Mouse (Mus musculus): ENCODE results near the gene 2010111I01Rik. TPM values are rescaled to one million over a fixed set of nuclear protein-coding genes. Genes with fewer than 3 reads are reported as not detected.
A peak's percentile ranks its signal among the peaks of the same experiment; 100 is the strongest.

The 2010111I01Rik gene
- total RNA-seq, 2 experiments from 2014 or later, result 89.8 to 91.4 TPM

- no peak for TF ChIP-seq CTCF (conservative IDR thresholded peaks at IDR 0.05)
- no peak overlapping the region for H3K4me3 ChIP-seq
- H3K27ac ChIP-seq, result peak overlapping the region; percentile 28; the same call in 1 of the 2 replicates
- no peak for DNase-seq (ENCODE audit: low spot score in 2 of 2)
Measured at GRCm38 (mm10) chr13:63236159-63236893, 271.6 kb downstream of the 2010111I01Rik start.

- no peak for TF ChIP-seq CTCF (conservative IDR thresholded peaks at IDR 0.05)
Measured at GRCm38 (mm10) chr13:63238045-63238444, 273.4 kb downstream of the 2010111I01Rik start.

GRCm38 (mm10) chr13:63239301-63239804 is 274.7 kb downstream of the 2010111I01Rik start:
- TF ChIP-seq CTCF (conservative IDR thresholded peaks at IDR 0.05), result no peak
- H3K4me3 ChIP-seq, result peak overlapping the region; percentile 77
- peak overlapping the region; percentile 96 for H3K27ac ChIP-seq
- DNase-seq (ENCODE audit: low spot score in 2 of 2), result no peak

More at GRCm38 (mm10) chr13:63238045-63238444, 273.4 kb downstream of the 2010111I01Rik start:
- H3K27ac ChIP-seq, result no peak overlapping the region
- DNase-seq (ENCODE audit: low spot score in 2 of 2), result no peak
- no peak overlapping the region for H3K4me3 ChIP-seq

- peak; percentile 57 to 72 for DNase-seq (ENCODE audit: low spot score in 2 of 2)
- peak overlapping the region; percentile 96 for H3K27ac ChIP-seq
- H3K4me3 ChIP-seq, result peak overlapping the region; percentile 77
- TF ChIP-seq CTCF (conservative IDR thresholded peaks at IDR 0.05), result no peak
Measured at GRCm38 (mm10) chr13:63239877-63240671, 275.4 kb downstream of the 2010111I01Rik start.

GRCm38 (mm10) chr13:63240835-63241234 is 276.1 kb downstream of the 2010111I01Rik start:
- Histone ChIP-seq H3K27ac (peak overlapping the region; percentile 96), H3K4me3 (peak overlapping the region; percentile 77)
- DNase-seq (ENCODE audit: low spot score in 2 of 2), result peak in 1 of 2 experiments; percentile 57
- no peak for TF ChIP-seq CTCF (conservative IDR thresholded peaks at IDR 0.05)

GRCm38 (mm10) chr13:63241665-63242064 is 277.0 kb downstream of the 2010111I01Rik start:
- Histone ChIP-seq H3K4me3 (peak overlapping the region; percentile 77), H3K27ac (peak overlapping the region; percentile 96)
- DNase-seq (ENCODE audit: low spot score in 2 of 2), result no peak
- no peak for TF ChIP-seq CTCF (conservative IDR thresholded peaks at IDR 0.05)

- Histone ChIP-seq H3K4me3 (peak overlapping the region; percentile 77), H3K27ac (peak overlapping the region; percentile 96)
- no peak for TF ChIP-seq CTCF (conservative IDR thresholded peaks at IDR 0.05)
- DNase-seq (ENCODE audit: low spot score in 2 of 2), result no peak
Measured at GRCm38 (mm10) chr13:63242401-63243192, 277.9 kb downstream of the 2010111I01Rik start.

- no peak for DNase-seq (ENCODE audit: low spot score in 2 of 2)
- Histone ChIP-seq H3K4me3 (peak overlapping the region; percentile 31), H3K27ac (peak overlapping the region; percentile 96; the same call in 1 of the 2 replicates)
- no peak for TF ChIP-seq CTCF (conservative IDR thresholded peaks at IDR 0.05)
Measured at GRCm38 (mm10) chr13:63243586-63243985, 278.9 kb downstream of the 2010111I01Rik start.

GRCm38 (mm10) chr13:63244425-63244824 is 279.7 kb downstream of the 2010111I01Rik start:
- no peak for TF ChIP-seq CTCF (conservative IDR thresholded peaks at IDR 0.05)
- Histone ChIP-seq H3K4me3 (peak overlapping the region; percentile 20; the same call in 1 of the 2 replicates), H3K27ac (peak overlapping the region; percentile 59; the same call in 1 of the 2 replicates)
- no peak for DNase-seq (ENCODE audit: low spot score in 2 of 2)

- Histone ChIP-seq H3K27ac (peak overlapping the region; percentile 59; the same call in 1 of the 2 replicates), H3K4me3 (peak overlapping the region; percentile 9; the same call in 1 of the 2 replicates)
- TF ChIP-seq CTCF (conservative IDR thresholded peaks at IDR 0.05), result no peak
- no peak for DNase-seq (ENCODE audit: low spot score in 2 of 2)
Measured at GRCm38 (mm10) chr13:63245218-63245617, 280.5 kb downstream of the 2010111I01Rik start.

- peak overlapping the region; percentile 59; the same call in 1 of the 2 replicates for H3K27ac ChIP-seq
- DNase-seq (ENCODE audit: low spot score in 2 of 2), result no peak
- no peak overlapping the region for H3K4me3 ChIP-seq
- TF ChIP-seq CTCF (conservative IDR thresholded peaks at IDR 0.05), result no peak
Measured at GRCm38 (mm10) chr13:63245812-63246211, 281.1 kb downstream of the 2010111I01Rik start.

GRCm38 (mm10) chr13:63246332-63246940 is 281.7 kb downstream of the 2010111I01Rik start:
- no peak for TF ChIP-seq CTCF (conservative IDR thresholded peaks at IDR 0.05)
- DNase-seq (ENCODE audit: low spot score in 2 of 2), result no peak
- peak overlapping the region; percentile 59; the same call in 1 of the 2 replicates for H3K27ac ChIP-seq
- no peak overlapping the region; the same call in 1 of the 2 replicates for H3K4me3 ChIP-seq

Measured in layer of hippocampus, adult 2 months (tissue).